8 mouse cellular contexts compared by ENCODE assay signal in the genomic region with DNA sequence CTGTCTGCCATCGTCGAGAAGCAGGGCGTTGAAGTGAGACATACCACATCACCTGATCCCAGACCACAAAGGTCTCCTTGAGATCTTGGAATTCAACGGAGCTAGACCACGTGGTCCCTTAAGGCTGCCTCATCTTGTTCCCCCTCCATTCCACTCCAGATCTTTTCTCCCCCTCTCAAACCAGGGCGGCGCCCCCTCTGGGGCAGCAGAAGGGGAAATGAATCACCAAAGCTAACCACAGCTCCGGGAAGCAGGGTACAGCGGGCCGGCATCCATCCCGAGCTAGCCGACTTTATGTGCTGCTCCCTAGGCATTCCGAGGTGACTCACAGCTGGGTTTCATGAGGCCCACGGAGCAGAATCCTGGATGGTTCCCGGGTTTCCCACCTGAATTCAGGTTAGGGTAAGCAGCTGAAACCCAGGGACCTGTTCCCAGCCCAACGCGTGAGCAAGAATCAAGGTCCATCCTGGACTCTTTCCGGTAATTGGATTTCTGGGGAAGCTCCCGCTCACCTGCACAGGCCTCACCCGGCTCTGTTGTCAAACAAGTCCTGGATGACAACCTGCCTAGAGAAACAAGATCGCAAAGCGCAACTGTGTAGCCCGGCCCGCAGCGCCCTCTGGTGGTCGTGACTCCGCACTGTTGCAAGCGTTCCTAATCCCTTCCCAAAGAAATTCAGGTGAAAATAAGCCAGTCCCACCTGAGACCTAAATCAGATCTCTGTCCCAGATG. TPM values are rescaled to one million over a fixed set of nuclear protein-coding genes. Genes with fewer than 3 reads are reported as not detected.
DNase-seq lines count a peak whose midpoint lies in the region; ATAC-seq lines count a peak whose summit lies in the region.

TSS of gene Slc35e4 (minus strand) at position 556 of the 732 bp plus-strand sequence.

- H3K9me3 ChIP-seq in intestine, embryonic 14.5 days (ENCODE audit: control insufficient read depth, low read length), result no peaks in the 10 kb centered on the region

- H3K4me1 ChIP-seq in intestine, embryonic 14.5 days (replicated peaks; ENCODE audit: control insufficient read depth, insufficient read depth, low read length), result peaks cover 4% of the 10 kb centered on the region

- intact Hi-C loops in left cerebral cortex, postnatal 25 days (cut with DNase I), result no loop called here

- whole genome bisulfite sequencing in intestine, embryonic 14.5 days, result 1% methylated on average over 27 of the region's 28 CpGs

- peak within 1 kb of the TSS; percentile 64 for H3K27ac ChIP-seq in intestine, embryonic 14.5 days (ENCODE audit: low read depth)

- H3K9ac ChIP-seq in intestine, embryonic 14.5 days (ENCODE audit: low read length), result peak within 1 kb of the TSS; percentile 36; the same call in 1 of the 2 replicates

- peak within 1 kb of the TSS; percentile 50 for H3K4me3 ChIP-seq in intestine, embryonic 14.5 days (ENCODE audit: low read depth, low read length)

- peak within 1 kb of the TSS; percentile 84 for H3K4me2 ChIP-seq in intestine, embryonic 14.5 days (ENCODE audit: low read length)

- peak; percentile 61 for ATAC-seq in intestine, embryonic 14.5 days (replicated peaks; ENCODE audit: low FRiP score, low TSS enrichment, low read depth)

- H3K36me3 ChIP-seq in intestine, embryonic 14.5 days (ENCODE audit: control insufficient read depth, insufficient read depth, low read length), result no peaks in the 10 kb centered on the region

- peaks cover 7% of the 10 kb centered on the region; the same call in 1 of the 2 replicates for H3K27me3 ChIP-seq in intestine, embryonic 14.5 days (replicated peaks; ENCODE audit: control insufficient read depth, insufficient read depth, low read length)

- DNase-seq in adrenal gland, adult (ENCODE audit: inconsistent age in 2 of 2, low spot score in 1 of 2), result peak; percentile 84 to 94
- peak; percentile 86 for DNase-seq in embryo, embryonic 10.5 days (ENCODE audit: low spot score)
- peak; percentile 74 for DNase-seq in gastrocnemius, postnatal 25 days
- peak; percentile 98 for DNase-seq in intestine, embryonic 14.5 days (ENCODE audit: low spot score)
- DNase-seq in left cerebral cortex, postnatal 25 days (ENCODE audit: low spot score in 2 of 2), result peak; percentile 78 to 80
- peak; percentile 84 for DNase-seq in mesoderm, embryonic 11.5 days (ENCODE audit: low read depth, low spot score)
- DNase-seq in right cerebral cortex, postnatal 25 days, result peak; percentile 76
- DNase-seq in urinary bladder, postnatal 4 days (ENCODE audit: low spot score in 2 of 2), result peak; percentile 60 to 86

RNA-seq across cellular contexts. Expression of gene Slc35e4, which starts in this region (rescaled TPM):
- total RNA-seq in gastrocnemius, postnatal 25 days (2021), result 10 to 100 TPM; 13.0 to 14.2 TPM
- polyA plus RNA-seq in intestine, embryonic 14.5 days (2014; fragmentation: Nextera tagmentation; extraction: Ambion mirVana), result 2.3 and 2.5 TPM in 2 replicates
- total RNA-seq in left cerebral cortex, postnatal 25 days (2021), result 10 to 100 TPM; 17.9 to 20.5 TPM

Comparison
In these comparisons a context has a peak if more than half of its experiments do, and no peak if none do; other contexts are left out.
1. Peak in every context shown above with its lines: DNase-seq, ATAC-seq, H3K4me3 ChIP-seq and H3K27ac ChIP-seq.